Mouse (Mus musculus) CD4-positive naive resting alpha-beta T cell, adult 76 days (primary cell): ENCODE measurements around the gene Ugt2b37. TPM values are rescaled to one million over a fixed set of nuclear protein-coding genes. Genes with fewer than 3 reads are reported as not detected.

Experiments used
- total RNA-seq: library from RNA; stranded (reverse); gene quantifications from one replicate; pipeline ENCODE4 v1.2.4, GENCODE M21; 2023

Gene Ugt2b37
- total RNA-seq, result not detected

GRCm38 (mm10) chr5:87254676-87255075 lies at the start of gene Ugt2b37:
Ugt2b37 (minus strand) TSS chr5:87254804.

Other genes starting within 250 kb of the Ugt2b37 start
- gene Ugt2b36, start 162.2 kb downstream of the Ugt2b37 start, total RNA-seq, result not detected
- gene Ugt2b5, start 114.5 kb downstream of the Ugt2b37 start, total RNA-seq, result not detected
- not detected for gene Ugt2a3, start 82.4 kb upstream of the Ugt2b37 start, total RNA-seq
- gene Ugt2b38, start 169.4 kb upstream of the Ugt2b37 start, total RNA-seq, result not detected
- gene Ugt2a2, start 227.5 kb upstream of the Ugt2b37 start, total RNA-seq, result not detected
- gene Gm43638, start 232.0 kb upstream of the Ugt2b37 start, total RNA-seq, result not detected
- gene Ugt2a1, start 236.1 kb upstream of the Ugt2b37 start, total RNA-seq, result not detected